Mouse (Mus musculus): ENCODE results near the gene Cidec. TPM values are rescaled to one million over a fixed set of nuclear protein-coding genes. Genes with fewer than 3 reads are reported as not detected.
A peak's percentile ranks its signal among the peaks of the same experiment; 100 is the strongest.

Gene Cidec
- polyA plus RNA-seq, 1 experiment from 2014 or later, result not detected

- Histone ChIP-seq H3K27me3 (no peaks in the 10 kb centered on the region), H3K4me1 (peaks cover 8% of the 10 kb centered on the region), H3K9me3 (no peaks in the 10 kb centered on the region), H3K9ac (peak within 1 kb of the TSS; percentile 97), H3K4me2 (replicated peaks) (peak within 1 kb of the TSS; percentile 87), H3K27ac (peak within 1 kb of the TSS; percentile 70; the same call in 1 of the 2 replicates), H3K4me3 (peak within 1 kb of the TSS; percentile 98), H3K36me3 (peaks cover 20% of the 10 kb centered on the region)
- under 1% methylated on average over 45 of the region's 45 CpGs for WGBS
- peak; percentile 95 for ATAC-seq (ENCODE audit: low FRiP score, low read depth)
Observed at GRCm38 (mm10) chr6:113442442-113443090, 7.0 kb upstream of the Cidec start, which contains the start of gene Jagn1. TSS of gene Jagn1 (plus strand) at chr6:113442569.

- peak; percentile 16; the same call in 1 of the 2 replicates for ATAC-seq (ENCODE audit: low FRiP score, low read depth)
- H3K4me1 ChIP-seq, result peaks cover 8% of the 10 kb centered on the region
- H3K27ac ChIP-seq, result 0 out of 2 replicates have a peak overlapping the region, but pooled peaks have one; percentile 15
- peaks cover 15% of the 10 kb centered on the region for H3K36me3 ChIP-seq
- peak overlapping the region; percentile 98 for H3K4me3 ChIP-seq
- H3K4me2 ChIP-seq (replicated peaks), result peak overlapping the region; percentile 87
- 41% methylated on average over 9 of the region's 9 CpGs for WGBS
- no peaks in the 10 kb centered on the region for H3K27me3 ChIP-seq
- no peaks in the 10 kb centered on the region for H3K9me3 ChIP-seq
- H3K9ac ChIP-seq, result peak overlapping the region; percentile 97
Observed at GRCm38 (mm10) chr6:113442087-113442441, 6.5 kb upstream of the Cidec start.

GRCm38 (mm10) chr6:113441147-113441680 lies 5.7 kb upstream of the Cidec start:
- Histone ChIP-seq H3K36me3 (peaks cover 6% of the 10 kb centered on the region), H3K4me2 (replicated peaks) (no peak overlapping the region), H3K27me3 (no peaks in the 10 kb centered on the region), H3K27ac (no peak overlapping the region), H3K9me3 (no peaks in the 10 kb centered on the region), H3K4me1 (peaks cover 8% of the 10 kb centered on the region), H3K4me3 (no peak overlapping the region), H3K9ac (no peak overlapping the region)
- ATAC-seq (ENCODE audit: low FRiP score, low read depth), result no peak
- 52% methylated on average over 7 of the region's 7 CpGs for WGBS

GRCm38 (mm10) chr6:113440686-113441085 lies 5.1 kb upstream of the Cidec start:
- 77% methylated on average over 3 of the region's 3 CpGs for WGBS
- Histone ChIP-seq H3K9me3 (no peaks in the 10 kb centered on the region), H3K9ac (no peak overlapping the region), H3K4me2 (replicated peaks) (no peak overlapping the region), H3K4me1 (peaks cover 8% of the 10 kb centered on the region), H3K27me3 (no peaks in the 10 kb centered on the region), H3K4me3 (no peak overlapping the region), H3K36me3 (peaks cover 3% of the 10 kb centered on the region; the same call in 1 of the 2 replicates), H3K27ac (no peak overlapping the region)
- no peak for ATAC-seq (ENCODE audit: low FRiP score, low read depth)

GRCm38 (mm10) chr6:113438721-113439430 lies 3.3 kb upstream of the Cidec start:
- Histone ChIP-seq H3K9me3 (no peaks in the 10 kb centered on the region), H3K36me3 (no peaks in the 10 kb centered on the region), H3K4me2 (replicated peaks) (no peak overlapping the region), H3K9ac (no peak overlapping the region), H3K27me3 (no peaks in the 10 kb centered on the region), H3K27ac (no peak overlapping the region), H3K4me1 (peaks cover 8% of the 10 kb centered on the region), H3K4me3 (no peak overlapping the region)
- no peak for ATAC-seq (ENCODE audit: low FRiP score, low read depth)
- 62% methylated on average over 12 of the region's 12 CpGs for WGBS

- Histone ChIP-seq H3K9me3 (no peaks in the 10 kb centered on the region), H3K4me2 (replicated peaks) (no peak overlapping the region), H3K27ac (no peak overlapping the region), H3K9ac (no peak overlapping the region), H3K36me3 (no peaks in the 10 kb centered on the region), H3K27me3 (no peaks in the 10 kb centered on the region), H3K4me1 (no peaks in the 10 kb centered on the region), H3K4me3 (no peak overlapping the region)
- 75% methylated on average over 12 of the region's 12 CpGs for WGBS
- no peak for ATAC-seq (ENCODE audit: low FRiP score, low read depth)
Observed at GRCm38 (mm10) chr6:113437135-113437534, 1.6 kb upstream of the Cidec start.

- Histone ChIP-seq H3K36me3 (no peaks in the 10 kb centered on the region), H3K27ac (no peak overlapping the region), H3K4me3 (no peak overlapping the region), H3K9me3 (no peaks in the 10 kb centered on the region), H3K9ac (no peak overlapping the region), H3K27me3 (no peaks in the 10 kb centered on the region), H3K4me1 (no peaks in the 10 kb centered on the region), H3K4me2 (replicated peaks) (no peak overlapping the region)
- WGBS, result 72% methylated on average over 7 of the region's 7 CpGs
- ATAC-seq (ENCODE audit: low FRiP score, low read depth), result no peak
Observed at GRCm38 (mm10) chr6:113434691-113435090, 869 bp downstream of the Cidec start.

- WGBS, result 76% methylated on average over 3 of the region's 3 CpGs
Observed at GRCm38 (mm10) chr6:113433661-113434060, 1.9 kb downstream of the Cidec start.

GRCm38 (mm10) chr6:113431801-113432200 lies 3.8 kb downstream of the Cidec start:
- Histone ChIP-seq H3K4me3 (no peak overlapping the region), H3K27me3 (no peaks in the 10 kb centered on the region), H3K9ac (no peak overlapping the region), H3K36me3 (no peaks in the 10 kb centered on the region), H3K27ac (no peak overlapping the region), H3K4me2 (replicated peaks) (no peak overlapping the region), H3K9me3 (peaks cover 4% of the 10 kb centered on the region), H3K4me1 (no peaks in the 10 kb centered on the region)
- 51% methylated on average over 3 of the region's 3 CpGs for WGBS
- no peak for ATAC-seq (ENCODE audit: low FRiP score, low read depth)

More at GRCm38 (mm10) chr6:113433661-113434060, 1.9 kb downstream of the Cidec start:
- H3K4me2 ChIP-seq (replicated peaks), result no peak overlapping the region
- no peaks in the 10 kb centered on the region for H3K4me1 ChIP-seq
- H3K36me3 ChIP-seq, result no peaks in the 10 kb centered on the region
- H3K9ac ChIP-seq, result no peak overlapping the region
- H3K27ac ChIP-seq, result no peak overlapping the region
- ATAC-seq (ENCODE audit: low FRiP score, low read depth), result no peak
- H3K27me3 ChIP-seq, result no peaks in the 10 kb centered on the region
- H3K4me3 ChIP-seq, result no peak overlapping the region
- H3K9me3 ChIP-seq, result no peaks in the 10 kb centered on the region

- ATAC-seq (ENCODE audit: low FRiP score, low read depth), result no peak
- H3K36me3 ChIP-seq, result no peaks in the 10 kb centered on the region
- WGBS, result 58% methylated on average over 3 of the region's 3 CpGs
Observed at GRCm38 (mm10) chr6:113430846-113431245, 4.7 kb downstream of the Cidec start.

GRCm38 (mm10) chr6:113429965-113430364 lies 5.6 kb downstream of the Cidec start:
- H3K9ac ChIP-seq, result no peak overlapping the region
- ATAC-seq (ENCODE audit: low FRiP score, low read depth), result no peak
- H3K4me3 ChIP-seq, result no peak overlapping the region
- H3K27ac ChIP-seq, result no peak overlapping the region
- peaks cover 4% of the 10 kb centered on the region for H3K9me3 ChIP-seq
- WGBS, result 76% methylated on average over 3 of the region's 3 CpGs
- H3K27me3 ChIP-seq, result no peaks in the 10 kb centered on the region
- H3K36me3 ChIP-seq, result no peaks in the 10 kb centered on the region
- no peak overlapping the region for H3K4me2 ChIP-seq (replicated peaks)
- H3K4me1 ChIP-seq, result no peaks in the 10 kb centered on the region

More at GRCm38 (mm10) chr6:113430846-113431245, 4.7 kb downstream of the Cidec start:
- Histone ChIP-seq H3K27ac (no peak overlapping the region), H3K9me3 (peaks cover 4% of the 10 kb centered on the region), H3K4me2 (replicated peaks) (no peak overlapping the region), H3K27me3 (no peaks in the 10 kb centered on the region), H3K4me3 (no peak overlapping the region), H3K9ac (no peak overlapping the region), H3K4me1 (no peaks in the 10 kb centered on the region)

- no peaks in the 10 kb centered on the region for H3K36me3 ChIP-seq
- no peaks in the 10 kb centered on the region for H3K4me1 ChIP-seq
- no peak overlapping the region for H3K9ac ChIP-seq
- 91% methylated on average over 16 of the region's 16 CpGs for WGBS
- peaks cover 4% of the 10 kb centered on the region for H3K9me3 ChIP-seq
- H3K4me2 ChIP-seq (replicated peaks), result no peak overlapping the region
- no peak overlapping the region for H3K4me3 ChIP-seq
- ATAC-seq (ENCODE audit: low FRiP score, low read depth), result no peak
- H3K27me3 ChIP-seq, result no peaks in the 10 kb centered on the region
- no peak overlapping the region for H3K27ac ChIP-seq
Observed at GRCm38 (mm10) chr6:113428006-113428405, 7.6 kb downstream of the Cidec start.
